In genomic region chr8:80818978-80819377, GRCm38 (mm10) we compare ENCODE assay signal across 29 mouse cellular contexts.
DNase-seq lines count a peak whose midpoint lies in the region; ATAC-seq lines count a peak whose summit lies in the region.
"Had no signal": no experiment of that assay in that cellular context is flagged by ENCODE, and none has a peak within 500 bp of the region (broad histone marks: within the 10 kb centered on the region; RNA-seq: fewer than 3 reads in every experiment).

No protein-coding gene starts in this region.

- H3K4me3 ChIP-seq in heart, embryonic 14.5 days (ENCODE audit: control insufficient read depth in 1 of 2, insufficient read depth in 1 of 2, low read depth in 1 of 2, low read length in 2 of 2): no peak overlapping the region
- no peak overlapping the region for H3K4me3 ChIP-seq in heart, embryonic 11.5 days (ENCODE audit: low read depth, low read length)
- no peak overlapping the region for H3K4me3 ChIP-seq in intestine, embryonic 16.5 days (ENCODE audit: low read length)
- H3K4me3 ChIP-seq in stomach, embryonic 16.5 days (replicated peaks; ENCODE audit: low read length): no peak overlapping the region
- H3K4me3 ChIP-seq: embryonic facial prominence, embryonic 10.5 days; embryonic facial prominence, embryonic 15.5 days; forebrain, embryonic 12.5 days; kidney, embryonic 15.5 days; left cerebral cortex, adult 2 months; limb, embryonic 12.5 days; liver, embryonic 15.5 days; megakaryocyte, embryonic 14.5 days; midbrain, embryonic 13.5 days; neural tube, embryonic 13.5 days had no signal

- H3K4me1 ChIP-seq in heart, embryonic 14.5 days (ENCODE audit: control insufficient read depth in 2 of 2, insufficient read depth in 2 of 2, low read length in 2 of 2): peaks cover 32 to 79% of the 10 kb centered on the region in 2 experiments
- H3K4me1 ChIP-seq in heart, embryonic 11.5 days (ENCODE audit: control insufficient read depth, insufficient read depth, low read length): peaks cover 42% of the 10 kb centered on the region
- peaks cover 37% of the 10 kb centered on the region for H3K4me1 ChIP-seq in intestine, embryonic 16.5 days (ENCODE audit: control insufficient read depth, insufficient read depth, low read length)
- H3K4me1 ChIP-seq in stomach, embryonic 16.5 days (ENCODE audit: control insufficient read depth, insufficient read depth, low read length): peaks cover 35% of the 10 kb centered on the region
- H3K4me1 ChIP-seq: megakaryocyte, embryonic 14.5 days had no signal

- H3K9me3 ChIP-seq in heart, embryonic 14.5 days (ENCODE audit: control insufficient read depth, low read length): no peaks in the 10 kb centered on the region
- H3K9me3 ChIP-seq in heart, embryonic 11.5 days (replicated peaks; ENCODE audit: control insufficient read depth, low read length): no peaks in the 10 kb centered on the region
- no peaks in the 10 kb centered on the region; the same call in 1 of the 2 replicates for H3K9me3 ChIP-seq in intestine, embryonic 16.5 days (ENCODE audit: control insufficient read depth, low read length)
- no peaks in the 10 kb centered on the region for H3K9me3 ChIP-seq in stomach, embryonic 16.5 days (replicated peaks; ENCODE audit: control insufficient read depth, low read length)
- H3K9me3 ChIP-seq: embryonic facial prominence, embryonic 10.5 days; embryonic facial prominence, embryonic 15.5 days; forebrain, embryonic 12.5 days; G1E; kidney, embryonic 15.5 days; limb, embryonic 12.5 days; liver, embryonic 15.5 days; midbrain, embryonic 13.5 days; neural tube, embryonic 13.5 days had no signal

- H3K9ac ChIP-seq in heart, embryonic 14.5 days (ENCODE audit: low read length): peak overlapping the region; percentile 11; the same call in 1 of the 2 replicates
- H3K9ac ChIP-seq in heart, embryonic 11.5 days (ENCODE audit: low read depth, low read length): no peak overlapping the region
- no peak overlapping the region for H3K9ac ChIP-seq in intestine, embryonic 16.5 days (ENCODE audit: low read depth, low read length)
- H3K9ac ChIP-seq in stomach, embryonic 16.5 days (ENCODE audit: low read length): no peak overlapping the region
- H3K9ac ChIP-seq: embryonic facial prominence, embryonic 15.5 days; forebrain, embryonic 12.5 days; forebrain, postnatal 0 days; kidney, embryonic 15.5 days; limb, embryonic 12.5 days; liver, embryonic 15.5 days; midbrain, embryonic 13.5 days; neural tube, embryonic 13.5 days had no signal

- H3K27ac ChIP-seq in heart, embryonic 14.5 days (replicated peaks in 1 of 2; ENCODE audit: control insufficient read depth in 1 of 2, insufficient read depth in 1 of 2, low read depth in 2 of 2, low read length in 2 of 2): peak overlapping the region in 1 of 2 experiments; percentile 34; a peak in 1 of 4 replicates
- H3K27ac ChIP-seq in heart, embryonic 11.5 days (ENCODE audit: low read depth, low read length): no peak overlapping the region
- peak overlapping the region; percentile 78 for H3K27ac ChIP-seq in intestine, embryonic 16.5 days (ENCODE audit: low read length)
- H3K27ac ChIP-seq in stomach, embryonic 16.5 days (ENCODE audit: low read length): peak overlapping the region; percentile 63
- H3K27ac ChIP-seq: embryonic facial prominence, embryonic 10.5 days; embryonic facial prominence, embryonic 15.5 days; forebrain, embryonic 12.5 days; hindbrain, postnatal 0 days; kidney, embryonic 15.5 days; left cerebral cortex, adult 2 months; limb, embryonic 12.5 days; liver, embryonic 15.5 days; midbrain, embryonic 13.5 days; neural tube, embryonic 13.5 days had no signal

- peak; percentile 77 for DNase-seq in heart, adult 11 months
- no peak for DNase-seq in heart, postnatal 25 days (ENCODE audit: low spot score)
- no peak for DNase-seq in B cell, adult 2 months
- DNase-seq: adrenal gland, postnatal 10 days; cerebellum, adult 8-10 months; cerebellum, postnatal 25 days; forebrain, postnatal 0 days; gastrocnemius, postnatal 10 days; kidney, adult 18-20 months; kidney, postnatal 25 days; lung, postnatal 4 days; thymus, postnatal 4 days had no signal

- 46% methylated on average over 6 of the region's 6 CpGs for WGBS in heart, embryonic 14.5 days
- WGBS in heart, embryonic 11.5 days (ENCODE audit: insufficient replicate concordance): 66% methylated on average over 6 of the region's 6 CpGs
- WGBS in intestine, embryonic 16.5 days: 55% methylated on average over 6 of the region's 6 CpGs
- WGBS in stomach, embryonic 16.5 days: 49% methylated on average over 6 of the region's 6 CpGs

- no peak overlapping the region for H3K4me2 ChIP-seq in heart, embryonic 14.5 days (ENCODE audit: low read length)
- no peak overlapping the region for H3K4me2 ChIP-seq in heart, embryonic 11.5 days
- H3K4me2 ChIP-seq in intestine, embryonic 16.5 days (ENCODE audit: low read depth, low read length): 0 out of 2 replicates have a peak overlapping the region, but pooled peaks have one; percentile 12
- peak overlapping the region; percentile 7; the same call in 1 of the 2 replicates for H3K4me2 ChIP-seq in stomach, embryonic 16.5 days (ENCODE audit: low read depth, low read length)
- H3K4me2 ChIP-seq: embryonic facial prominence, embryonic 15.5 days; forebrain, embryonic 12.5 days; kidney, embryonic 15.5 days; limb, embryonic 12.5 days; liver, embryonic 15.5 days; midbrain, embryonic 13.5 days; neural tube, embryonic 13.5 days had no signal

- no peaks in the 10 kb centered on the region for H3K27me3 ChIP-seq in heart, embryonic 14.5 days (ENCODE audit: control insufficient read depth, insufficient read depth, low read length)
- no peaks in the 10 kb centered on the region for H3K27me3 ChIP-seq in heart, embryonic 11.5 days (ENCODE audit: control insufficient read depth, insufficient read depth, low read length)
- no peaks in the 10 kb centered on the region for H3K27me3 ChIP-seq in intestine, embryonic 16.5 days (replicated peaks; ENCODE audit: control insufficient read depth, insufficient read depth, low read length)
- H3K27me3 ChIP-seq in stomach, embryonic 16.5 days (ENCODE audit: control insufficient read depth, insufficient read depth, low read length): no peaks in the 10 kb centered on the region
- H3K27me3 ChIP-seq: embryonic facial prominence, embryonic 15.5 days; forebrain, embryonic 12.5 days; kidney, embryonic 15.5 days; limb, embryonic 12.5 days; liver, embryonic 15.5 days; midbrain, embryonic 13.5 days; neural tube, embryonic 13.5 days had no signal

- ATAC-seq in heart, embryonic 14.5 days (ENCODE audit: insufficient number of reproducible peaks, insufficient read depth, low FRiP score, low read depth): no peak
- ATAC-seq in heart, embryonic 11.5 days (replicated peaks; ENCODE audit: insufficient number of reproducible peaks, low FRiP score, low TSS enrichment): no peak; the same call in 1 of the 2 replicates
- ATAC-seq in intestine, embryonic 16.5 days: peak; percentile 83
- ATAC-seq in stomach, embryonic 16.5 days (ENCODE audit: insufficient read depth, low FRiP score): peak; percentile 46; the same call in 1 of the 2 replicates
- ATAC-seq in granulocyte monocyte progenitor cell, adult 5-6 weeks (replicated peaks; ENCODE audit: poor library complexity, severe bottlenecking): no peak
- ATAC-seq: forebrain, postnatal 0 days; hindbrain, postnatal 0 days; midbrain, embryonic 13.5 days had no signal

- H3K36me3 ChIP-seq in heart, embryonic 14.5 days (ENCODE audit: control insufficient read depth, insufficient read depth, low read length): peaks cover 3% of the 10 kb centered on the region; the same call in 1 of the 2 replicates
- no peaks in the 10 kb centered on the region for H3K36me3 ChIP-seq in heart, embryonic 11.5 days (ENCODE audit: control insufficient read depth, insufficient read depth, low read length)
- no peaks in the 10 kb centered on the region for H3K36me3 ChIP-seq in intestine, embryonic 16.5 days (ENCODE audit: control insufficient read depth, insufficient read depth, low read length)
- no peaks in the 10 kb centered on the region for H3K36me3 ChIP-seq in stomach, embryonic 16.5 days (ENCODE audit: control insufficient read depth, insufficient read depth, low read length)
- H3K36me3 ChIP-seq: embryonic facial prominence, embryonic 10.5 days; embryonic facial prominence, embryonic 15.5 days; forebrain, embryonic 12.5 days; G1E; kidney, embryonic 15.5 days; limb, embryonic 12.5 days; midbrain, embryonic 13.5 days; neural tube, embryonic 13.5 days had no signal

- intact Hi-C loops in heart, postnatal 25 days (cut with DNase I): no loop called here

Comparison
In these comparisons a context has a peak if more than half of its experiments do, and no peak if none do; other contexts are left out.
1. ATAC-seq: peak in intestine, embryonic 16.5 days (single experiment) and stomach, embryonic 16.5 days (single experiment); none in heart, embryonic 14.5 days (single experiment), heart, embryonic 11.5 days (single experiment) and granulocyte monocyte progenitor cell, adult 5-6 weeks (single experiment).
2. H3K4me2 ChIP-seq: peak in intestine, embryonic 16.5 days (single experiment) and stomach, embryonic 16.5 days (single experiment); none in heart, embryonic 14.5 days (single experiment) and heart, embryonic 11.5 days (single experiment).